Mouse (Mus musculus): ENCODE data around the gene Gpr3. TPM values are rescaled to one million over a fixed set of nuclear protein-coding genes. Genes with fewer than 3 reads are reported as not detected.

Gene Gpr3
- total and polyA plus RNA-seq, 2 experiments from 2014 or later: 0.15 TPM; not detected in 1

DNA sequence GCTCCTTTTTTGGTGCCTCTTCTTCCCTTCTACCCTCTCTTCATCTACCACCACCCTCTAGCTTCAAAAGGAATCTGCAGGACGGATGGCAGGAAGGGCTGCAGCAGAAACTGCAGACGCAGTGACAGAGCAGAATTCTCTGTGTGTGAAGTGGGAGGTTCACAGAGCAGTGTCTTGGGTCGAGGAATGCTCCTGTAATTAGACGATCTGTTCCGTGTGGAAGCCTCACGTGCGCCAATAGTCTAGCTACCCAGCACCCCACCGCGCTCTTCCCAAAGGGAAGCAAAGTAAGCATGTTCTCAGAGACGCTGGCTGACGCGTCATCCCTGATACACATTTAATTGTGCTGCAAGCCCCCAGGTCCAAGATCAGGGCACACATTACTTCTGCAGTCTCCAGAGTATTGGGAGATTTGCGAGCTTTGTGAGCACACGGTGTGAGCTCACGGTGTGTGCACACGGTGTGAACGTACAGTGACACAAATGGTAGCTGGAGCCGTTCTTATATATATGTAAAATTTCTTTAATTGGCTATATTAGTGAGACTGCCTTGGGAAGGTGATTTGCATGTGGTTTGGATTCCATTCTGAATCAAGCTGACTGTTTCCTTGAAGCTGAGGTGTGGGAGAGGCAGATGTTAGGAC is 35.5 kb downstream of the Gpr3 start:
- 59% methylated on average over 18 of the region's 18 CpGs for WGBS
- no peak overlapping the region for H3K9ac ChIP-seq (replicated peaks; ENCODE audit: low read depth, low read length)

DNA sequence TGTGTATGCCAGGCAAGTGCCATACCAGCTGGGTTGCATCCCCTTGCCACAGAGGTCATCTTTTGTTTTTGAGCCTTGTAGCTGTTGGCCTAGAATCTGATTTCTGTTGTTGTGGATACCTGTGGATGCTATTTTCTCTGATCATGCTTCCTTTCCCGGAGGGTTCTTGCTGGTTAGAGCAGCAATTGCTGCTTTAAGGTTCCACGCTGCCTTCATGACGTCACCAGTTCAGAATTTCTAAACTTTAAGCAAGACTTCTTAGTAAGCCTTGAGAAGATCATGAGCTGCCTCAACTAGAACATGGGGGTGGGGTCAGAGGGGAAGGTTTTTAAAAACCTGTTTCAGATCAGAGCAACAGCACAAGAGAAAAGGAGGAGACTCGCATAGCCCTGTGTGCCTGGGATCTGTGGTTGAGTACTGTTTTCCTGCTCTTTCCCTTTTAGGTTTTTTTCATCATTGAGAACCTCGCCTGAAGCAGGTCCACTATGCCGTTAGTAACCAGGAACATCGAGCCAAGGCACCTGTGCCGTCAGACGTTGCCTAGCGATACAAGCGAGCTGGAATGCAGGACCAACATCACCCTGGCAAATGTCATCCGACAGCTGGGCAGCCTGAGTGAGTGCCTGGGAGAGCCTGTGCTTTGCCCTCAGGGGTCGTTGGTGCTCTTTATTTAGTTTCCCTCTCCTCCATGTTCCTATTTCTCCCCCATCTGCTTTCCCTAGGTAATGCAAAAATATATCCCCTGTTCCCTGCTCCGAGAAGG is 36.2 kb downstream of the Gpr3 start:
- Histone ChIP-seq H3K9ac (replicated peaks; ENCODE audit: low read depth, low read length) (no peak overlapping the region), H3K36me3 (replicated peaks; ENCODE audit: control insufficient read depth, insufficient read depth, low read length) (peaks cover 29% of the 10 kb centered on the region), H3K27ac (ENCODE audit: low read depth) (peak overlapping the region; percentile 83), H3K27me3 (ENCODE audit: control insufficient read depth, insufficient read depth, low read length) (no peaks in the 10 kb centered on the region), H3K4me1 (ENCODE audit: control insufficient read depth, insufficient read depth) (peaks cover 33% of the 10 kb centered on the region), H3K4me3 (ENCODE audit: low read depth, low read length) (no peak overlapping the region), H3K4me2 (ENCODE audit: low read depth, low read length) (no peak overlapping the region), H3K9me3 (replicated peaks; ENCODE audit: control insufficient read depth, low read length) (no peaks in the 10 kb centered on the region)
- TF ChIP-seq EP300 (IDR thresholded peaks at IDR 0.05; ENCODE audit: low read depth) (no peak), CTCF (IDR thresholded peaks at IDR 0.05; ENCODE audit: low read depth) (no peak)
- ATAC-seq (ENCODE audit: insufficient read depth, low read depth): peak; percentile 75
- DNase-seq (ENCODE audit: low spot score): peak; percentile 56
- 29% methylated on average over 14 of the region's 14 CpGs for WGBS

More for the DNA sequence above, 35.5 kb downstream of the Gpr3 start:
- Histone ChIP-seq H3K4me2 (ENCODE audit: low read depth, low read length) (no peak overlapping the region), H3K9me3 (replicated peaks; ENCODE audit: control insufficient read depth, low read length) (no peaks in the 10 kb centered on the region), H3K27ac (ENCODE audit: low read depth) (peak overlapping the region; percentile 83), H3K4me1 (ENCODE audit: control insufficient read depth, insufficient read depth) (peaks cover 32% of the 10 kb centered on the region), H3K27me3 (ENCODE audit: control insufficient read depth, insufficient read depth, low read length) (no peaks in the 10 kb centered on the region), H3K4me3 (ENCODE audit: low read depth, low read length) (no peak overlapping the region), H3K36me3 (replicated peaks; ENCODE audit: control insufficient read depth, insufficient read depth, low read length) (peaks cover 34% of the 10 kb centered on the region)
- TF ChIP-seq CTCF (IDR thresholded peaks at IDR 0.05; ENCODE audit: low read depth) (no peak), EP300 (IDR thresholded peaks at IDR 0.05; ENCODE audit: low read depth) (no peak)
- DNase-seq (ENCODE audit: low spot score): no peak
- peak; percentile 14; the same call in 1 of the 2 replicates for ATAC-seq (ENCODE audit: insufficient read depth, low read depth)

DNA sequence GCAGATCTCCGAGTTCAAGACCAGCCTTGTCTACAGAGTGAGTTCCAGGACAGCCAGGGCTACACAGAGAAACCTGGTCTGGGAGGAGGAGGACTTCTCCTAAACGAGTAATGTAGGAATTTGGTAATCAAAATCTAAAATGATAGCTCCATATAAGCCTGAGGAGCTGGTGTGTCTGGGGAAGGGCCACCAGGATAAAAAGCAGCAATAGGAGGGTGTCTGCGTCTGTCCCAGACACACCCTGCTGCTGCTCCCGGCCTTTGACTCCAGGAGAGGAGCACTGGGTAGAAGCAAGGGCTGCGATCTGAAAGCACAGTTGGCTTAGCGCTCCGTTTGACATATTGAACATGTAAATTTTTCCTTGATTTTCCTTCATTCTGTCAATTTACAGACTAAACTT is 37.1 kb downstream of the Gpr3 start:
- ATAC-seq (ENCODE audit: insufficient read depth, low read depth): no peak
- Histone ChIP-seq H3K27ac (ENCODE audit: low read depth) (peak overlapping the region; percentile 83), H3K27me3 (ENCODE audit: control insufficient read depth, insufficient read depth, low read length) (no peaks in the 10 kb centered on the region), H3K9me3 (replicated peaks; ENCODE audit: control insufficient read depth, low read length) (no peaks in the 10 kb centered on the region), H3K4me1 (ENCODE audit: control insufficient read depth, insufficient read depth) (peaks cover 43% of the 10 kb centered on the region), H3K4me3 (ENCODE audit: low read depth, low read length) (no peak overlapping the region), H3K36me3 (replicated peaks; ENCODE audit: control insufficient read depth, insufficient read depth, low read length) (peaks cover 25% of the 10 kb centered on the region), H3K4me2 (ENCODE audit: low read depth, low read length) (no peak overlapping the region), H3K9ac (replicated peaks; ENCODE audit: low read depth, low read length) (no peak overlapping the region)
- no peak for DNase-seq (ENCODE audit: low spot score)
- WGBS: 63% methylated on average over 7 of the region's 7 CpGs
- TF ChIP-seq CTCF (IDR thresholded peaks at IDR 0.05; ENCODE audit: low read depth) (no peak), EP300 (IDR thresholded peaks at IDR 0.05; ENCODE audit: low read depth) (no peak)

DNA sequence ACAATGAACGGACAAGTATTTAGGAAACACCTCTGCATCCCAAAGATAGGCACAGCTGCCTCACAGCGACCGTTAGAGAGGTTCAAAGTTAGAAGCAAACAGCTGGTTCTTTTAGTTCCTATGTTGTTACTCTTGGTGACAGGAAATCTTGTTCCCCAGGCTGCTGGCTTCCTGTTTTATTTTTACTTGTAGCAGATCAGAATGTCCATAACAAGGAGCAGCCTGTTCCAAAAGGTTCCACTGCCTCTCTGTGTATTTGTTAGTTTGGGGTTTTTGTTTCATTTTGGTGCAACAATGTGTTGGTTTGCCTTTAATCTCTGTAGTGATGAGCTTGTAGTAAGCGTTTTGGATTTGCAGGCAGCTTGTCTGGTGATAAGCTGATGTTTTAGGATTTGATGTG is 38.0 kb downstream of the Gpr3 start:
- Histone ChIP-seq H3K9me3 (replicated peaks; ENCODE audit: control insufficient read depth, low read length) (no peaks in the 10 kb centered on the region), H3K4me3 (ENCODE audit: low read depth, low read length) (peak overlapping the region; percentile 21), H3K27me3 (ENCODE audit: control insufficient read depth, insufficient read depth, low read length) (no peaks in the 10 kb centered on the region), H3K36me3 (replicated peaks; ENCODE audit: control insufficient read depth, insufficient read depth, low read length) (peaks cover 25% of the 10 kb centered on the region), H3K4me1 (ENCODE audit: control insufficient read depth, insufficient read depth) (peaks cover 52% of the 10 kb centered on the region), H3K9ac (replicated peaks; ENCODE audit: low read depth, low read length) (no peak overlapping the region), H3K27ac (ENCODE audit: low read depth) (peak overlapping the region; percentile 83), H3K4me2 (ENCODE audit: low read depth, low read length) (peak overlapping the region; percentile 21)
- TF ChIP-seq CTCF (IDR thresholded peaks at IDR 0.05; ENCODE audit: low read depth) (no peak), EP300 (IDR thresholded peaks at IDR 0.05; ENCODE audit: low read depth) (peak; percentile 73)
- 13% methylated on average over 4 of the region's 4 CpGs for WGBS
- DNase-seq (ENCODE audit: low spot score) (peak; percentile 65), ATAC-seq (ENCODE audit: insufficient read depth, low read depth) (peak; percentile 18; the same call in 1 of the 2 replicates)

DNA sequence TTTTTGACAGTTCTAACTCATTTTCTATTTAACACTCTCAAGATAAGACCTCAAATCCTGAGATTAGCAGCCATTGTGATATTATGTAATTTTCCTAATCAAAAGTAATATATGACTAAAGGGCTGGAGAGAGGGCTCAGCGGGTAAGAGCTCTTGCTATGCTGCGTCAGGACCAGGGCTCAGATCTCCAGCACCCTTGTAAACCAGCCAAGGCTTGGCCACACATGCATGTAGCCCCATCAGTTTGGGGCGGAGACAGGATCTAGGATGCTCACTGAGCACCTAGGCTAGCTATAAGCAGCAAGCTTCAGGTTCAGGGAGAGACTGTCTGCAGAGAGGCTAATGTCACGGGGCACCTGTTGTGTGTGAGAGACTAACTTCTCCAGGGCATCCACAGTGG is 39.9 kb downstream of the Gpr3 start:
- Histone ChIP-seq H3K4me2 (ENCODE audit: low read depth, low read length) (no peak overlapping the region), H3K9ac (replicated peaks; ENCODE audit: low read depth, low read length) (no peak overlapping the region), H3K27ac (ENCODE audit: low read depth) (peak overlapping the region; percentile 83; the same call in 1 of the 2 replicates), H3K4me3 (ENCODE audit: low read depth, low read length) (no peak overlapping the region), H3K36me3 (replicated peaks; ENCODE audit: control insufficient read depth, insufficient read depth, low read length) (peaks cover 8% of the 10 kb centered on the region), H3K4me1 (ENCODE audit: control insufficient read depth, insufficient read depth) (peaks cover 56% of the 10 kb centered on the region), H3K9me3 (replicated peaks; ENCODE audit: control insufficient read depth, low read length) (no peaks in the 10 kb centered on the region), H3K27me3 (ENCODE audit: control insufficient read depth, insufficient read depth, low read length) (no peaks in the 10 kb centered on the region)
- no peak for DNase-seq (ENCODE audit: low spot score)
- WGBS: 73% methylated on average over 4 of the region's 4 CpGs
- ATAC-seq (ENCODE audit: insufficient read depth, low read depth): no peak
- TF ChIP-seq CTCF (IDR thresholded peaks at IDR 0.05; ENCODE audit: low read depth) (no peak), EP300 (IDR thresholded peaks at IDR 0.05; ENCODE audit: low read depth) (no peak)
